Mouse (Mus musculus): ENCODE results near the gene Prps1l3.

Gene Prps1l3

DNA sequence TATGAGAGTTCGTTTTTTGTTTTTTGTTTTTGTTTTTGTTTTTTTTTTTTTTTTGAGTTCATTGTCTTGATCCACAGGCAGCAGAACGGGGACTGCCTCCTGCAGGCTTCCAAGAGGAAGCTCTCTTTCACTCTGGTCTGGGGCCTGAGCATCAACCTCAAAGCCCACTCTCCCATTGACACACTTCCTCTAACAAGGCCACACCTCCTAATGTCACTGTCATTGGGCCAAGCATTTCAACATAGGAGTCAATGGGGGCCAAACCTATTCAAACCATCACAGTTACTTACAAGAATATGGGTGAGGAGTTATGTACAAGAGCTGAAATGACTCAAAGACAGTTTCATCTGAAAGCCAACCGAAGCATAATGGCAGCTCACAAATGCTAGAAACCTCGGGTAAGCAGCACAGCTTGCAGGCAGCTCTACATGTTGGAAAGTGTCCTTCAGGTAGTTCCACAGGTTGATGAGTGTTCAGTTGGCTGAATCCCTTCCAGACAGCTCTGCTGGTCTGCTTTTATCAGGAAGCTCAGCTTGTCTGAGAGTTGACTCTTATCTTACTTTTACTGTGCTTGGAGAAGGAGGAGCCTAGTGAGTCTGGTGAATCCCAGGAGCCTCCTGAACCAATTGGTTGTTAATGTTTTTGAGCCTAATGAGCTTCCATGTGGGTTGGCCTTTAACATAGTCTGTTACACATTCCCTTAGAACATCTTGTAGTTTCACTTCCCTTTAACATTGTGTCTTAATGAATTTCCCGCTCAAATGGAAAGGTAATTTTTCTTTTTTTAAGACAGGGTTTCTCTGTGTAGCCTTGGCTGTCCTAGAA is 13.7 kb downstream of the Prps1l3 start:
- DNase-seq (ENCODE audit: low spot score) = no peak

GRCm38 (mm10) chr12:57258572-57258971 is 28.4 kb downstream of the Prps1l3 start:
- no peak for DNase-seq (ENCODE audit: low spot score)

- DNase-seq (ENCODE audit: low spot score) = no peak
Measured at GRCm38 (mm10) chr12:57275456-57275855, 45.2 kb downstream of the Prps1l3 start.

- DNase-seq (ENCODE audit: low spot score) = no peak
Measured at GRCm38 (mm10) chr12:57281155-57282114, 51.2 kb downstream of the Prps1l3 start.

- no peak for DNase-seq (ENCODE audit: low spot score)
Measured at GRCm38 (mm10) chr12:57285303-57286059, 55.3 kb downstream of the Prps1l3 start.
